Mouse (Mus musculus) liver, postnatal 0 days (tissue): ENCODE results near the gene B4galnt2. TPM values are rescaled to one million over a fixed set of nuclear protein-coding genes. Genes with fewer than 3 reads are reported as not detected.

Experiments used
- ATAC-seq: fragments of 200-750 bp; cut with Nextera tagmentation; 2 replicates; pipeline ENCODE4 v1.8.0; 2017; ENCODE audit warnings: mild to moderate bottlenecking, moderate library complexity
- DNase-seq: peaks from one replicate; pipeline ENCODE4 v3.0.0-alpha.2; 2016
- H3K27ac ChIP-seq: fragments of 300-500 bp; sonication (generic); 2 replicates; pipeline ENCODE4 v1.5.1; 2014; ENCODE audit warnings: antibody characterized with exemption, moderate library complexity, mild to moderate bottlenecking, low read depth
- H3K27me3 ChIP-seq: fragments of 300-500 bp; sonication (generic); 2 replicates; pipeline ENCODE4 v1.6.1; 2014; ENCODE audit warnings: low read length, control low read depth, mixed read lengths; ENCODE audit not compliant: insufficient read depth
- H3K36me3 ChIP-seq: fragments of 300-500 bp; sonication (generic); replicated peaks from 2 replicates; pipeline ENCODE4 v1.6.1; 2014; ENCODE audit warnings: mild to moderate bottlenecking, control low read depth, low read length, moderate library complexity, mixed read lengths; ENCODE audit not compliant: insufficient read depth
- H3K4me1 ChIP-seq: fragments of 300-500 bp; sonication (generic); 2 replicates; pipeline ENCODE4 v1.6.1; 2014; ENCODE audit warnings: antibody characterized with exemption, mild to moderate bottlenecking, control low read depth; ENCODE audit not compliant: insufficient read depth
- H3K4me2 ChIP-seq: fragments of 300-500 bp; sonication (generic); 2 replicates; pipeline ENCODE4 v1.6.1; 2014; ENCODE audit warnings: low read depth, mild to moderate bottlenecking, low read length, moderate library complexity, mixed read lengths
- H3K4me3 ChIP-seq: fragments of 300-500 bp; sonication (generic); 2 replicates; pipeline ENCODE4 v1.5.1; 2014; ENCODE audit warnings: low read depth, low read length
- H3K9ac ChIP-seq: fragments of 300-500 bp; sonication (generic); replicated peaks from 2 replicates; pipeline ENCODE4 v1.6.1; 2014; ENCODE audit warnings: mild to moderate bottlenecking, moderate library complexity
- H3K9me3 ChIP-seq: fragments of 300-500 bp; sonication (generic); 2 replicates; pipeline ENCODE4 v1.6.1; 2016; ENCODE audit warnings: mild to moderate bottlenecking, control low read depth, low read length, mixed read lengths
- CTCF ChIP-seq: sonication (generic); IDR thresholded peaks from 2 replicates; pipeline ENCODE4 v1.5.1; 2016; ENCODE audit warnings: antibody characterized with exemption, low read depth
- EP300 ChIP-seq: IDR thresholded peaks from 2 replicates; pipeline ENCODE4 v1.6.1; 2016; ENCODE audit warnings: antibody characterized with exemption, low read depth, mild to moderate bottlenecking
- WGBS: fragments of 180-500 bp; shearing (Covaris S2); extraction: QIAGEN DNeasy Blood & Tissue Kit; methylation state at CpG from one replicate; pipeline ENCODE4 v1.1.7; 2014; ENCODE audit not compliant: insufficient replicate concordance; 5-methylcytosine and 5-hydroxymethylcytosine counted together
- polyA plus RNA-seq: library from polyadenylated mRNA; unstranded; fragments of >200 nt; fragmentation: Nextera tagmentation; extraction: Ambion mirVana; gene quantifications from 2 replicates; pipeline ENCODE4 v1.2.1, GENCODE M21; 2015

The B4galnt2 gene
- 0.14 and 0.18 TPM in 2 replicates for polyA plus RNA-seq

DNA sequence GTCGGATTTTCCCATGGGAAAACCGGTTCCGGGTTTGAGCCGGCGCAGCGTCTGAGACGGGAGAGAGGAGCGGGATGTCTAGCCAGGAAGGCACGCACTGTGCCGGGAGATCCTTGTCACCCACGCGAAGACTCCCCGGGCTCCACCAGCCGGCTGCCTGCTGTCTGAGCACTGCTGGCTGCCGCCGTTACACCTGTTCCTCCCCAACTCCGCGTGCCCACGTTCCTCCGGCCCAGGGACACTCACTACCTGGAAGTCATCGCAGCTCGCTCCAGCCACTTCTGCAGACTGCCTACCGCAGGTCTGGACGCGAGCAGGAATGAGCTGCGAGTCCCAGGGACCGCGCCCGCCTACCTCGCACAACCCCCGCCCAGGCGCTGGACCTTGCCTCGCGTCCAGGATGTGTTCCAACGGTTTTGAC lies at the start of gene B4galnt2:
Gene B4galnt2 (minus strand): TSS at position 321 of the 421 bp plus-strand sequence.
- H3K4me3 ChIP-seq = peak within 1 kb of the TSS; percentile 10; the same call in 1 of the 2 replicates
- WGBS = under 1% methylated on average over 35 of the region's 35 CpGs
- ATAC-seq (0 out of 2 replicates have a peak, but pooled peaks have one; percentile 25), DNase-seq (peak; percentile 47)
- H3K9me3 ChIP-seq = no peaks in the 10 kb centered on the region
- H3K9ac ChIP-seq = no peak within 1 kb of the TSS
- 0 out of 2 replicates have a peak within 1 kb of the TSS, but pooled peaks have one; percentile 18 for H3K4me2 ChIP-seq
- no peaks in the 10 kb centered on the region for H3K36me3 ChIP-seq
- TF ChIP-seq EP300 (no peak), CTCF (no peak)
- H3K4me1 ChIP-seq = peaks cover 11% of the 10 kb centered on the region
- H3K27ac ChIP-seq = no peak within 1 kb of the TSS
- H3K27me3 ChIP-seq = peaks cover 67% of the 10 kb centered on the region

DNA sequence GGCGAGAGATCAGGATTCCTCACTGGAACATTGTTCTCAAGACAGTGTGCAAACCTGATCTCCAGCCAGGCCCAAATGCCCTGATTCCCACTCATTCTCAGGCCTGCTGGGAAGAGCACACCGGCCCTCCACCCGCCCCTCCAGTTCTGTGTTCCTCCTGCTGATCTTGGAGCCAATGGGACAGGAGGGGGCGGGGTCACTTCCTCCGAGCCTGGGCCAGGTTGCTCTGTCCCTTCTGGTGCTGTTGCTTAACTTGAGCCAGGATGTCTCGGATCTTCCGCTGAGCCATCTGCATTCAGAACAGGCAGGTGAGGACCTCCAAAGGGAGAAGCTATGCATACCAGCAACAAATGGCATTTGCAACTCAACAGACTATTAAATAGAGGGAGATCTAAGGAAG lies 48.6 kb upstream of the B4galnt2 start:
- Histone ChIP-seq H3K9ac (no peak overlapping the region), H3K36me3 (peaks cover 9% of the 10 kb centered on the region; the same call in 1 of the 2 replicates)
- WGBS = 76% methylated on average over 7 of the region's 7 CpGs

DNA sequence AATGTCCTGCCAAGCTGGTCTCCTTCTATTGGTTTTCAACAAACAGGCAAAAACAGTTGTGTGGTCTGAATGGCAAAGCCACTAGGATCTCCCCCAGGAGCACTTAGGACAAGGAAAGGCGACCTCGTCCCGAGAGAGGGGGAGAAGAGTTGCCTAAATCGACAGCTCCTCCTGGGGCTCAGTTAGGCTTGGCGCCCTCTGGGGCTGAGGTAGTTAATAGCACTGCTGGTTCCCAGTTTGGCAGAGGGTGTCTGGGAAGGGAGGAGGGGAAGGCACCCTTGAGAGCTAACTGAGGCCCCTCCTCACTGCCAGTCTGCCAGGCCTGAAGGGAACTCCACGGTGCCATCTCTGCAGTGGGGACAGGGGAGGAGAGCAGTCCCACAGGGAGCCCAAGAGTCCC lies 44.5 kb upstream of the B4galnt2 start:
- no peak overlapping the region for H3K9ac ChIP-seq
- no peak overlapping the region for H3K4me2 ChIP-seq
- no peak overlapping the region for H3K27ac ChIP-seq
- ATAC-seq (no peak), DNase-seq (no peak)
- TF ChIP-seq CTCF (peak; percentile 50), EP300 (no peak)
- no peaks in the 10 kb centered on the region for H3K27me3 ChIP-seq
- H3K9me3 ChIP-seq = no peaks in the 10 kb centered on the region
- H3K4me3 ChIP-seq = no peak overlapping the region
- no peaks in the 10 kb centered on the region for H3K4me1 ChIP-seq
- WGBS = 69% methylated on average over 6 of the region's 6 CpGs
- 0 out of 2 replicates have a peak, but pooled peaks cover 2% of the 10 kb centered on the region for H3K36me3 ChIP-seq

More for the DNA sequence above, 48.6 kb upstream of the B4galnt2 start:
- Histone ChIP-seq H3K27ac (no peak overlapping the region), H3K9me3 (no peaks in the 10 kb centered on the region), H3K4me3 (no peak overlapping the region), H3K4me1 (no peaks in the 10 kb centered on the region), H3K27me3 (no peaks in the 10 kb centered on the region), H3K4me2 (no peak overlapping the region)
- DNase-seq (no peak), ATAC-seq (no peak)
- TF ChIP-seq CTCF (no peak), EP300 (no peak)

DNA sequence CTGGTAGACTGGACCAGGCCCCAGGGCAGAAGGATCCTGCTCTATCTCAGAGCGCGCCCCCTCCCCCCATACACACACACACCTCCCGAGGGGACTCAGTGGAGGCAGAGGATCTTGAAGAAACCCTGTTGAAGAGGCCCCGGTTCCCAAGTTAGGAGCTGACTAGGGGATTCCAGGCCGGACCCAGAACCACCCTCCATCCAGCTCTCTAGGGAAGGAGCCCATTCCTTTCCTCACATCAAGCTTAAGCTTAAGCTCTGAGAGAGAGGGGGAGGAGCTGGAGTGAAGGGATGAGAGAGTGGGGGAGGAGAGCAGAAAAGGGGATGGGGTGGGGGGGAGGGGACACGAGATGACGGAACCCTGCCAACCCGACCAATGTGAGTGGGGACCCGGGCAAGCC lies 43.6 kb upstream of the B4galnt2 start:
- no peak overlapping the region for H3K9ac ChIP-seq
- H3K27me3 ChIP-seq = no peaks in the 10 kb centered on the region
- no peak overlapping the region for H3K4me3 ChIP-seq
- TF ChIP-seq EP300 = no peak
- TF ChIP-seq CTCF = no peak
- no peak overlapping the region for H3K27ac ChIP-seq
- H3K36me3 ChIP-seq = 0 out of 2 replicates have a peak, but pooled peaks cover 2% of the 10 kb centered on the region
- no peaks in the 10 kb centered on the region for H3K4me1 ChIP-seq
- ATAC-seq = no peak
- no peaks in the 10 kb centered on the region; the same call in 1 of the 2 replicates for H3K9me3 ChIP-seq
- WGBS = 76% methylated on average over 9 of the region's 9 CpGs
- no peak overlapping the region for H3K4me2 ChIP-seq
- no peak for DNase-seq

DNA sequence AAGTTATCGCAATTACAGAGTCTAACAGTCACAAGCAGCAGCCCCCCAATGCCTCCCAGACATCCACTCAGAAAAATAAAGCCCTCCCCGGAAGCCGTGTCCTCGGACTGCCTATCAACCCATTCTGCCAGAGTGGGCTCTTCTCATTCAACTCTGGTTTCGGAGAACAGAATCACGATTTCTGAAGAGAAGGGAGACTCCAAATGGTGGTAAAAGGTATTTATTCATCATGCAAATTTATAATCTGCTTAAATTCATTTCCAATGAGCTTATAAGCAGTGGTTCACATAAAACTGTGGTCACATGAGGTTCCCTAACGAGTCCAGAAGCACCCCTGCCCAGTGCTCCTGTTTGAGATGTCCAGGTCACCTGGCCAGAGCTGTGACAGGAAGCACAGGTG lies 42.7 kb upstream of the B4galnt2 start:
- Histone ChIP-seq H3K27me3 (no peaks in the 10 kb centered on the region), H3K27ac (no peak overlapping the region), H3K4me1 (no peaks in the 10 kb centered on the region), H3K4me3 (no peak overlapping the region), H3K36me3 (0 out of 2 replicates have a peak, but pooled peaks cover under 1% of the 10 kb centered on the region), H3K9me3 (no peaks in the 10 kb centered on the region; the same call in 1 of the 2 replicates), H3K4me2 (no peak overlapping the region), H3K9ac (no peak overlapping the region)
- ATAC-seq = no peak
- 67% methylated on average over 7 of the region's 7 CpGs for WGBS
- TF ChIP-seq EP300 (no peak), CTCF (no peak)
- DNase-seq = no peak

DNA sequence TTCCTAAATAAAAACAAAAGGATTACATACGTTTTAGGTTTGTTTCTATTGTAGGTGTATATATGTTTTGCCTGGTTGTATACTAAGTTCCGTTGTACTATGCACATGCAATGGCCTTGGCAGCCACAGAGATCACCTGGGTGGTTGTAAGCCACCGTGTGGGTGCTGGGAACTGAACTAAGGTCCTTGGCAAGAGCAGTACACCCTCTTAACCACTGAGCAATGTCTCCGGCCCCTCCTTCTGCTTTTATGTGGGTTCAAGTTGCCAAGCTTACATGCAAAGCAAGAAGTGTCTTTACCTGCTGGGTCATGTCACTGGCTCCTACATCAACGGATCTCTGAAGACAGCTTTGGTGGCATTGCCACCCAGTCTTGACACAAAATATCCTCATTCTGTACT lies 38.6 kb upstream of the B4galnt2 start:
- no peaks in the 10 kb centered on the region for H3K36me3 ChIP-seq
- H3K27ac ChIP-seq = no peak overlapping the region
- DNase-seq (no peak), ATAC-seq (no peak)
- no peaks in the 10 kb centered on the region for H3K27me3 ChIP-seq
- no peak overlapping the region for H3K9ac ChIP-seq
- no peaks in the 10 kb centered on the region for H3K4me1 ChIP-seq
- no peak for TF ChIP-seq CTCF
- TF ChIP-seq EP300 = no peak
- no peaks in the 10 kb centered on the region; the same call in 1 of the 2 replicates for H3K9me3 ChIP-seq
- H3K4me3 ChIP-seq = no peak overlapping the region
- no peak overlapping the region for H3K4me2 ChIP-seq
- WGBS = 78% methylated on average over 5 of the region's 5 CpGs

- DNase-seq (no peak), ATAC-seq (no peak)
- Histone ChIP-seq H3K9me3 (no peaks in the 10 kb centered on the region), H3K4me3 (no peak overlapping the region), H3K27ac (no peak overlapping the region), H3K36me3 (no peaks in the 10 kb centered on the region), H3K4me2 (no peak overlapping the region), H3K4me1 (no peaks in the 10 kb centered on the region), H3K9ac (no peak overlapping the region), H3K27me3 (no peaks in the 10 kb centered on the region)
- 77% methylated on average over 13 of the region's 13 CpGs for WGBS
- TF ChIP-seq CTCF (no peak), EP300 (no peak)
These were observed 31.3 kb upstream of the B4galnt2 start for GRCm38 (mm10) chr11:95945838-95946472.
